Mouse (Mus musculus): ENCODE data around the gene Ncoa1.
"Not testable (repeated sequence)": the region's sequence is repeated elsewhere in the genome, so short reads cannot be mapped to it uniquely, and the experiment has no call there.

Gene Ncoa1

GRCm38 (mm10) chr12:4476291-4476831 lies 621 bp downstream of the Ncoa1 start:
- peak; percentile 22 for DNase-seq (ENCODE audit: low spot score)

- DNase-seq (ENCODE audit: low spot score), result no peak
Observed at GRCm38 (mm10) chr12:4475251-4475993, 1.6 kb downstream of the Ncoa1 start.

GRCm38 (mm10) chr12:4469115-4469514 lies 7.9 kb downstream of the Ncoa1 start:
- no peak for DNase-seq (ENCODE audit: low spot score)

GRCm38 (mm10) chr12:4463701-4464100 lies 13.3 kb downstream of the Ncoa1 start:
- no peak for DNase-seq (ENCODE audit: low spot score)

- no peak for DNase-seq (ENCODE audit: low spot score)
Observed at GRCm38 (mm10) chr12:4462420-4462819, 14.6 kb downstream of the Ncoa1 start.

- DNase-seq (ENCODE audit: low spot score), result no peak
Observed at GRCm38 (mm10) chr12:4460990-4461389, 16.0 kb downstream of the Ncoa1 start.

GRCm38 (mm10) chr12:4454956-4455565 lies 21.9 kb downstream of the Ncoa1 start:
- no peak for DNase-seq (ENCODE audit: low spot score)

GRCm38 (mm10) chr12:4454248-4454647 lies 22.7 kb downstream of the Ncoa1 start:
- no peak for DNase-seq (ENCODE audit: low spot score)

- DNase-seq (ENCODE audit: low spot score), result no peak
Observed at GRCm38 (mm10) chr12:4452233-4452632, 24.7 kb downstream of the Ncoa1 start.

GRCm38 (mm10) chr12:4450485-4450884 lies 26.5 kb downstream of the Ncoa1 start:
- DNase-seq (ENCODE audit: low spot score), result not testable (repeated sequence)

- DNase-seq (ENCODE audit: low spot score), result no peak
Observed at GRCm38 (mm10) chr12:4448076-4448589, 28.8 kb downstream of the Ncoa1 start.

- DNase-seq (ENCODE audit: low spot score), result no peak
Observed at GRCm38 (mm10) chr12:4444946-4445345, 32.0 kb downstream of the Ncoa1 start.

- no peak for DNase-seq (ENCODE audit: low spot score)
Observed at GRCm38 (mm10) chr12:4441451-4441850, 35.5 kb downstream of the Ncoa1 start.

- no peak for DNase-seq (ENCODE audit: low spot score)
Observed at GRCm38 (mm10) chr12:4436198-4436597, 40.8 kb downstream of the Ncoa1 start.

- DNase-seq (ENCODE audit: low spot score), result no peak
Observed at GRCm38 (mm10) chr12:4433549-4433948, 43.4 kb downstream of the Ncoa1 start.

GRCm38 (mm10) chr12:4431978-4432377 lies 45.0 kb downstream of the Ncoa1 start:
- no peak for DNase-seq (ENCODE audit: low spot score)

GRCm38 (mm10) chr12:4430061-4430825 lies 46.7 kb downstream of the Ncoa1 start:
- no peak for DNase-seq (ENCODE audit: low spot score)

- no peak for DNase-seq (ENCODE audit: low spot score)
Observed at GRCm38 (mm10) chr12:4418824-4419223, 58.2 kb downstream of the Ncoa1 start.

GRCm38 (mm10) chr12:4417626-4418263 lies 59.2 kb downstream of the Ncoa1 start:
- DNase-seq (ENCODE audit: low spot score), result no peak

- no peak for DNase-seq (ENCODE audit: low spot score)
Observed at GRCm38 (mm10) chr12:4407085-4407484, 69.9 kb downstream of the Ncoa1 start.

GRCm38 (mm10) chr12:4406155-4406554 lies 70.8 kb downstream of the Ncoa1 start:
- no peak for DNase-seq (ENCODE audit: low spot score)

- no peak for DNase-seq (ENCODE audit: low spot score)
Observed at GRCm38 (mm10) chr12:4403206-4403605, 73.8 kb downstream of the Ncoa1 start.

Data from ovary, adult 18-20 months (tissue).